Mouse (Mus musculus): Measurements from ENCODE around the gene Spp2. TPM values are rescaled to one million over a fixed set of nuclear protein-coding genes. Genes with fewer than 3 reads are reported as not detected.

The Spp2 gene
- 0.23 TPM in 1 of 2 replicates, not detected in the other for polyA plus RNA-seq (2014; fragmentation: Nextera tagmentation; extraction: Ambion mirVana)

DNA sequence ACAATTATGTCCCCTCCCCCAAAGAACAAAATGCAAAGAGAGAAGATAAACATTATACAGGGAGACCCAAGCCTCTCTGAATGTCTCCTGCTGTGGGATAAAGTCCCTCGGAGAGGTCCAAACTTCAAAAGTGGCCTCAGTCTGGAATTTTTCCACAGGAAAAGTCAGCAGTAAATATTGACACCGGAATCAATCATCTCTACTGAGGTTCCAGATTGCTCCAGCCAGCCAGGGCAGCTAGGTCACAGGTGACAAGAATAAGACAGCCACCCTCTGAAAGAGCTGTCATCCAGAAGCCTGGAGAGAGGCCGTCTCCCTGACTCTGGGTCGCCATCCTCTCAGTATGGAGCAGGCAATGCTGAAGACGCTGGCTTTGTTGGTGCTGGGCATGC lies at the start of gene Spp2:
Gene Spp2, plus strand, starts transcription at position 155 of the 392 bp plus-strand sequence.
- no peak for ATAC-seq (ENCODE audit: low read depth)
- WGBS = 85% methylated on average over 5 of the region's 5 CpGs
- no peak within 1 kb of the TSS for H3K9ac ChIP-seq (replicated peaks; ENCODE audit: low read depth, low read length)
- H3K27me3 ChIP-seq (ENCODE audit: control insufficient read depth, insufficient read depth, low read length) = no peaks in the 10 kb centered on the region
- no peaks in the 10 kb centered on the region for H3K9me3 ChIP-seq (ENCODE audit: control insufficient read depth, low read length)
- H3K4me3 ChIP-seq (ENCODE audit: low read depth, low read length) = no peak within 1 kb of the TSS
- H3K4me1 ChIP-seq (ENCODE audit: control insufficient read depth, insufficient read depth, low read length) = peaks cover 8% of the 10 kb centered on the region; the same call in 1 of the 2 replicates
- peak within 1 kb of the TSS; percentile 40; the same call in 1 of the 2 replicates for H3K27ac ChIP-seq (ENCODE audit: low read depth, low read length)
- H3K36me3 ChIP-seq (ENCODE audit: control insufficient read depth, insufficient read depth, low read length) = no peaks in the 10 kb centered on the region
- H3K4me2 ChIP-seq (ENCODE audit: low read depth, low read length) = 0 out of 2 replicates have a peak within 1 kb of the TSS, but pooled peaks have one; percentile 11

DNA sequence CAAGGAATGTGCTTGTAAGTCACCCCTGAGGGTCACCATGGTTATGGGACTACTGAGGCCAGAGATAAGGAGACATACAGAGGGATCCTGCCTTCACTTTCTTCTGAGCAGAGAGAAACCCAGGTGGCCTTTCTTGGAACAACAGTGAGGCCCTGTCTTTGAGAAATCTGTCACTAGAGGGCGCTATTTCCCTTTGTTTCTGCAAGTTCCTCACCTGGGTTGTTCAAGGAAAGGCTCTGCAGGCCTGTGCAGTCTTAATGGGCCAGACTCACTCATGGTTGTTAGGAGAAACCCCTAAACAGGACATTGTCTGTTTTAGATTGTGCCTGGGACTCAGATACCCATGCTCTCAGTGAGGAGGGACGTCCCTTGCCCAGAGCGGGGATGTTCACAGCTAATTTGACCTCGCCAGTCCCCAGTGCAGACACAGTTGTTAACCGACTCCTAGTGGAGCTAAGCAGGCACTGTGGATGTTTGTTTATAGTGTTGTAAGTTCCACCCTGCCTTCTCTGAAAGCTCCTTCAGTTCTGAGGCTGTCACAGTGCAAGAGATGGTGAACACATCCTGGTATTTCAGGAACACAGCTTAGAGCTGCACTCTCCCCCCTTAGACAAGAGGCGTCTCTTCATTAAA lies 49.2 kb upstream of the Spp2 start:
- H3K9ac ChIP-seq (replicated peaks; ENCODE audit: low read depth, low read length) = no peak overlapping the region
- no peak overlapping the region for H3K4me2 ChIP-seq (ENCODE audit: low read depth, low read length)
- H3K4me3 ChIP-seq (ENCODE audit: low read depth, low read length) = no peak overlapping the region
- H3K9me3 ChIP-seq (ENCODE audit: control insufficient read depth, low read length) = no peaks in the 10 kb centered on the region
- no peaks in the 10 kb centered on the region for H3K36me3 ChIP-seq (ENCODE audit: control insufficient read depth, insufficient read depth, low read length)
- no peaks in the 10 kb centered on the region for H3K27me3 ChIP-seq (ENCODE audit: control insufficient read depth, insufficient read depth, low read length)
- no peak overlapping the region for H3K27ac ChIP-seq (ENCODE audit: low read depth, low read length)
- peak; percentile 89 for ATAC-seq (ENCODE audit: low read depth)
- WGBS = 57% methylated on average over 6 of the region's 6 CpGs
- no peaks in the 10 kb centered on the region for H3K4me1 ChIP-seq (ENCODE audit: control insufficient read depth, insufficient read depth, low read length)

DNA sequence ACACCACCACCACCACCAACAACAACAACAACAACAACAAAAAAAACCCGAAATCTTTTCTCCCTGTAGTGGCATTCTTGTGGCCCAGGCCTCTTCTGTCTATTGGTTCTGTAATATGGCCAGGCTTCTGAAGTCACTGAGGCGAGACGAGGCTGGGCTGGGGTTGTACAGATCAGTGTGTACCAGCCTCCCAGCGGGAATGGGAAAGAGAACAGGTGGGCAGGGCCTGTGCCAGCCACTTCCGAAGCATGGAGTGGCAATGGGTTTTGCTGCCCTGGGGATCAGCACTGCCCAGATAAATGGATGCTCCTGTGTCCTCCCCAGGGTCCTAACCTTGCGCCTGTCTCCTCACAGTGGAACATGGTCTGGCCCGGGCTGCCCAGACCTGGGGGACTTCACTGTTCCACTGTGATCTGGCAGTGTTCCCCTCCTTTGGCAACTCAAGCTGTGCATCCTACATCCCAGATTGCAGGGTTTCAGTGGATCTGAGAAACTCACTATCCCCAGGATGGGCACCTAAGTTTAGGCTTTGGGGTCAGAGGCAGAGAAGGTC lies 48.6 kb upstream of the Spp2 start:
- H3K4me1 ChIP-seq (ENCODE audit: control insufficient read depth, insufficient read depth, low read length) = no peaks in the 10 kb centered on the region
- no peaks in the 10 kb centered on the region for H3K36me3 ChIP-seq (ENCODE audit: control insufficient read depth, insufficient read depth, low read length)
- H3K27me3 ChIP-seq (ENCODE audit: control insufficient read depth, insufficient read depth, low read length) = no peaks in the 10 kb centered on the region
- H3K4me2 ChIP-seq (ENCODE audit: low read depth, low read length) = no peak overlapping the region
- H3K4me3 ChIP-seq (ENCODE audit: low read depth, low read length) = no peak overlapping the region
- no peak overlapping the region for H3K9ac ChIP-seq (replicated peaks; ENCODE audit: low read depth, low read length)
- WGBS = 80% methylated on average over 7 of the region's 7 CpGs
- no peak for ATAC-seq (ENCODE audit: low read depth)
- no peak overlapping the region for H3K27ac ChIP-seq (ENCODE audit: low read depth, low read length)
- no peaks in the 10 kb centered on the region for H3K9me3 ChIP-seq (ENCODE audit: control insufficient read depth, low read length)

DNA sequence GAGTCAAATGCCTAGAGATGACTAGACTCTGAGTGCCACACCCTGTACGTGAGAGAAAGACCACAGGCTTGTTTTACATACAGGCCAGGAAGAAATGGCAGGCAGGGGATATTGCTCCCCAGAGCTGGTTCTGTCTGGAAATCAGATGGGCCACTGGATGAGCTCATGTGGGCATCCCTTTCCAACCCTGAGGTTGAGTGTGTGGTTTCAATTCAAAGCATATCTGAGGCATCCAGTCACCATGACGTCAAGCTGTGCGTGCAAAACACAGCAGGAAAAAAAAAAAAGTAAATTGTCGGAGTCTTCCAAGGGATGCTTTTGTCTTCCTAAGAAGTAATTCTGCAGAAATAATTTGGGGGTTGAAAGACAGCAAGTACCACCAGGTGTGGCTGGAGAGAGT lies 45.7 kb upstream of the Spp2 start:
- H3K27ac ChIP-seq (ENCODE audit: low read depth, low read length) = no peak overlapping the region
- H3K9ac ChIP-seq (replicated peaks; ENCODE audit: low read depth, low read length) = no peak overlapping the region
- no peaks in the 10 kb centered on the region for H3K27me3 ChIP-seq (ENCODE audit: control insufficient read depth, insufficient read depth, low read length)
- H3K4me2 ChIP-seq (ENCODE audit: low read depth, low read length) = no peak overlapping the region
- no peaks in the 10 kb centered on the region for H3K36me3 ChIP-seq (ENCODE audit: control insufficient read depth, insufficient read depth, low read length)
- H3K9me3 ChIP-seq (ENCODE audit: control insufficient read depth, low read length) = no peaks in the 10 kb centered on the region
- no peaks in the 10 kb centered on the region for H3K4me1 ChIP-seq (ENCODE audit: control insufficient read depth, insufficient read depth, low read length)
- H3K4me3 ChIP-seq (ENCODE audit: low read depth, low read length) = no peak overlapping the region
- 53% methylated on average over 4 of the region's 4 CpGs for WGBS
- no peak for ATAC-seq (ENCODE audit: low read depth)

DNA sequence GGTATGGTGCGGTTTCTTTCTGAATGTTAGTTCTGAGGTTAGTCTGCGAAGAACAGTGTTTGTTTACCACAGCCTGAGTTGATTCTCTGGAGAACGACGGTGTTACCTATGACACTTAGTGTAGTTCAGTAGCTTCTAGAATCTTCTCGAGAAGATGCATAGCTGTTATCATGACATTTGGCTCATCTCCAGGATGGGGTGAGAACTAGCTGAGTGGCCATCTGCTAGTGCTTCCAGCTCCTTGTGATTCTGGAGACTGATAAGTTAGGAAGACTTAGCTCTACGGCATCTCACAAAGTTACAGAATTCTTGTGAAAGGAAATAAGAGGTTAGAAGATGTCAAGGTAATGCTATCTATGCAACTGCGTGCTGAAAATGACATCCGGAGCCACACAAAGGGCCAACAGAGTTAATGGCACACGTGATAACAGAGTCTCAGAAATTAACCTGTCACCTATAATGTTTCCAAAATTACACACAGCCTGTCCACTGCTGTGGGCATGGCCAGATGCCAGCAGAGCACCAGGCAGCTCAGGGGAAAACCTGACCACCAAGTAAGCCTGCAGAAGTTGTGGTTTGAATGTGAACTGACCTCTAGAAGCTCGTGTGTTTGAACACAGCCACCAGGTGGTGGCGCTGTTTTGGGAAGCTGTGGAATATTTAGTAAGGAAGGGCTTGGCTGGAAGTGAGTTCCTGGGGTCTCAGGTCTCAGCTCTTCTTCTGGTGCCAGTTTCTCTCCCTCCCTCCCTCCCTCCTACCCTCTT lies 39.7 kb upstream of the Spp2 start:
- H3K4me3 ChIP-seq (ENCODE audit: low read depth, low read length) = no peak overlapping the region
- no peaks in the 10 kb centered on the region for H3K36me3 ChIP-seq (ENCODE audit: control insufficient read depth, insufficient read depth, low read length)
- H3K9ac ChIP-seq (replicated peaks; ENCODE audit: low read depth, low read length) = no peak overlapping the region
- H3K4me2 ChIP-seq (ENCODE audit: low read depth, low read length) = no peak overlapping the region
- ATAC-seq (ENCODE audit: low read depth) = no peak
- WGBS = 84% methylated on average over 11 of the region's 11 CpGs
- no peaks in the 10 kb centered on the region for H3K4me1 ChIP-seq (ENCODE audit: control insufficient read depth, insufficient read depth, low read length)
- no peak overlapping the region for H3K27ac ChIP-seq (ENCODE audit: low read depth, low read length)
- no peaks in the 10 kb centered on the region for H3K27me3 ChIP-seq (ENCODE audit: control insufficient read depth, insufficient read depth, low read length)
- H3K9me3 ChIP-seq (ENCODE audit: control insufficient read depth, low read length) = no peaks in the 10 kb centered on the region

DNA sequence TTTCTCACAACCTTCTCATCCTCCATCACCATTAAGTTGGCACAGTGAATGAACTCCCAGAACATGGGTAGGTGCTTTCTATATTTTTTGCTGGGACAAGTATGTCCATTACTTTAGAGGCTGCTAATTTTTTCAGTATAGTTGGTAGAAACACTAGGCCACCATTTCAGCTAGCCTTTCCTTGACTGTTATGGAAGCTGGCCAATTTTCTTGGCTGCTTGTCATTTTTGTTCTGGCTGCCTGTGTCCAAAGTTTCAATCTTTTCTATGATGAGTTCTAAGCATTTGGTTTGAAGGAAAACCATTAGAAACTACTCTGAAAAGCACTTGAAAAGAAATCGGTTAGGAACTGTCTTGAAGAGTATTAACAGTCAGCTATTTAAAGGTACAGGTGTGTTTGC lies 28.3 kb upstream of the Spp2 start:
- WGBS = 94% methylated on average over 1 of the region's 1 CpGs
- H3K4me2 ChIP-seq (ENCODE audit: low read depth, low read length) = no peak overlapping the region

DNA sequence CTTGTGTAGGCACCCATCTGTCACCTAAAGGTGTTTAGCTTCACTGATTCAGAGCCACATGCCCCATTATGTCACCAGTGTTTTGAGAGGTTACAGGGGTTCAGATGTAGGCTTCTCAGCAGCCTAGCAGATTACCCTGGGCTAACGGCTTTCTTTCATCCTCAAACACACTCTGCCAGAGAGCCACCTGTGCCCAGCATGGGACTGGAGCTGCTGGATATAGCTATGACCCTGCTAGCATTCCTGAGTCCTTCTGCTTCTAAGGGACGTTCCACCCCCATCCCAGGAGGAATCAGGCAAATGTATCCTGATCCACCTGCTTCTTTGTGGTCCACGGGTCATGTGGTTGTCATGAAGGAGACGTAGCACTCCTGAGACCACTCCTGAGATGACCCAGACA lies 15.1 kb upstream of the Spp2 start:
- H3K9ac ChIP-seq (replicated peaks; ENCODE audit: low read depth, low read length) = no peak overlapping the region
- H3K36me3 ChIP-seq (ENCODE audit: control insufficient read depth, insufficient read depth, low read length) = no peaks in the 10 kb centered on the region
- ATAC-seq (ENCODE audit: low read depth) = no peak
- WGBS = 69% methylated on average over 4 of the region's 4 CpGs
- H3K27me3 ChIP-seq (ENCODE audit: control insufficient read depth, insufficient read depth, low read length) = no peaks in the 10 kb centered on the region
- no peak overlapping the region for H3K4me2 ChIP-seq (ENCODE audit: low read depth, low read length)
- no peaks in the 10 kb centered on the region for H3K9me3 ChIP-seq (ENCODE audit: control insufficient read depth, low read length)
- no peak overlapping the region for H3K27ac ChIP-seq (ENCODE audit: low read depth, low read length)
- H3K4me1 ChIP-seq (ENCODE audit: control insufficient read depth, insufficient read depth, low read length) = no peaks in the 10 kb centered on the region
- H3K4me3 ChIP-seq (ENCODE audit: low read depth, low read length) = no peak overlapping the region

More for the DNA sequence above, 28.3 kb upstream of the Spp2 start:
- H3K4me1 ChIP-seq (ENCODE audit: control insufficient read depth, insufficient read depth, low read length) = no peaks in the 10 kb centered on the region
- ATAC-seq (ENCODE audit: low read depth) = no peak
- H3K36me3 ChIP-seq (ENCODE audit: control insufficient read depth, insufficient read depth, low read length) = no peaks in the 10 kb centered on the region
- no peak overlapping the region for H3K4me3 ChIP-seq (ENCODE audit: low read depth, low read length)
- no peak overlapping the region for H3K27ac ChIP-seq (ENCODE audit: low read depth, low read length)
- no peaks in the 10 kb centered on the region for H3K9me3 ChIP-seq (ENCODE audit: control insufficient read depth, low read length)
- no peaks in the 10 kb centered on the region for H3K27me3 ChIP-seq (ENCODE audit: control insufficient read depth, insufficient read depth, low read length)
- no peak overlapping the region for H3K9ac ChIP-seq (replicated peaks; ENCODE audit: low read depth, low read length)

DNA sequence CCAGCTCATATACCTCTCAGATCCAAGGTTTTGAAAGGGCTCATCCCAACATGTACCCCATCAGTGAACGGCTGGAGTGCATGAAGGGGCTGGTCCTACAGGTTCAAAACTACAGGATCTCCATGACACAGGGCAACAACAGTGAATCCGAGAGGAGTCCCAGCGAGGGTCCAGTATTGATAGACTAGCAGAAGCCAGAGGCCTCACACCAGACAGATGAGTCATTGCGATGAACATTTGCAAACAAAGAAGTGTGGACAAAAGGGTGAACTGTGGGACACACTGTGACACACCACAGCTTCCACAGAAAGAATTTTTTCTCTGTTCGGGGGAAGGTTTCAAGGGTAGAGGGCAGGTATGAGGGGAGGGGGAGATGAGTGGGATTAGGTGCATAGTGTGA lies 13.4 kb upstream of the Spp2 start:
- Histone ChIP-seq H3K9me3 (ENCODE audit: control insufficient read depth, low read length) (no peaks in the 10 kb centered on the region), H3K9ac (replicated peaks; ENCODE audit: low read depth, low read length) (no peak overlapping the region), H3K36me3 (ENCODE audit: control insufficient read depth, insufficient read depth, low read length) (no peaks in the 10 kb centered on the region), H3K4me2 (ENCODE audit: low read depth, low read length) (no peak overlapping the region), H3K4me3 (ENCODE audit: low read depth, low read length) (no peak overlapping the region), H3K27ac (ENCODE audit: low read depth, low read length) (no peak overlapping the region), H3K27me3 (ENCODE audit: control insufficient read depth, insufficient read depth, low read length) (no peaks in the 10 kb centered on the region), H3K4me1 (ENCODE audit: control insufficient read depth, insufficient read depth, low read length) (no peaks in the 10 kb centered on the region)
- WGBS = 89% methylated on average over 5 of the region's 5 CpGs
- no peak for ATAC-seq (ENCODE audit: low read depth)

DNA sequence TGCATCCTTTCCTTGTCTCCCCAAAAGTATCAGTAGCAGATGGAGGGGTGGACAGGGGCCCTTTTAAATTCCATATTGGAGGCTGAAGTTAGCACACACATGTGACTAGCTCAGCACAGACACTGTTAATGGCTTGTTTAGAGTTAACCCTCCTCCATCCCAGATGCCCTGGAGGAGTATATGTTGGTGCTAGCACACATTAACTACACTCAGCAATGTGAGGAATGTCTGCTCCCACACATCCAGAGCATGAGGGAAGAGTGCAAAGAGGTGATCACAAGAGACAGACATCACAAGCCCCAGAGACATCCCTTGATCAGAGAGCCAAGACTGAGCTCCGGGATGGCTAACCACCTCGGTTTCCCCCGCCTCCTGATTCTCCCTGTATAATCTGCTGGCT lies 3.4 kb upstream of the Spp2 start:
- Histone ChIP-seq H3K9ac (replicated peaks; ENCODE audit: low read depth, low read length) (no peak overlapping the region), H3K9me3 (ENCODE audit: control insufficient read depth, low read length) (no peaks in the 10 kb centered on the region), H3K27me3 (ENCODE audit: control insufficient read depth, insufficient read depth, low read length) (no peaks in the 10 kb centered on the region), H3K36me3 (ENCODE audit: control insufficient read depth, insufficient read depth, low read length) (no peaks in the 10 kb centered on the region), H3K4me3 (ENCODE audit: low read depth, low read length) (no peak overlapping the region), H3K4me2 (ENCODE audit: low read depth, low read length) (no peak overlapping the region), H3K4me1 (ENCODE audit: control insufficient read depth, insufficient read depth, low read length) (peaks cover 8% of the 10 kb centered on the region; the same call in 1 of the 2 replicates), H3K27ac (ENCODE audit: low read depth, low read length) (no peak overlapping the region)
- no peak for ATAC-seq (ENCODE audit: low read depth)
- whole genome bisulfite sequencing = 84% methylated on average over 3 of the region's 3 CpGs

Data from neural tube, embryonic 14.5 days (tissue).